Mouse (Mus musculus) brain, embryonic 14.5 days (tissue): ENCODE measurements at regions not wholly inside any gene's neighbourhood (a gene's known extent, or its start where the extent isn't known, plus 50 kb on each side); places are given as distances from the start of the nearest gene placed in this dataset.
A peak's percentile ranks its signal among the peaks of the same experiment; 100 is the strongest.

Experiments
- DNase-seq: peaks from one replicate; pipeline ENCODE4 v3.0.0-alpha.2; 2011; ENCODE audit warnings: low read depth
- CTCF ChIP-seq: fragments of 200-500 bp; IDR thresholded peaks from 2 replicates; pipeline ENCODE4 v1.5.1; 2012; ENCODE audit warnings: inconsistent platforms, mild to moderate bottlenecking, moderate library complexity, borderline replicate concordance; ENCODE audit not compliant: insufficient read depth, insufficient read length; ENCODE audit errors: extremely low read depth
- POLR2A ChIP-seq: fragments of 200-500 bp; IDR thresholded peaks from 2 replicates; pipeline ENCODE4 v1.6.1; 2012; ENCODE audit warnings: mild to moderate bottlenecking, inconsistent platforms, borderline replicate concordance; ENCODE audit not compliant: poor library complexity, insufficient read depth, insufficient read length, severe bottlenecking; ENCODE audit errors: extremely low read depth

DNA sequence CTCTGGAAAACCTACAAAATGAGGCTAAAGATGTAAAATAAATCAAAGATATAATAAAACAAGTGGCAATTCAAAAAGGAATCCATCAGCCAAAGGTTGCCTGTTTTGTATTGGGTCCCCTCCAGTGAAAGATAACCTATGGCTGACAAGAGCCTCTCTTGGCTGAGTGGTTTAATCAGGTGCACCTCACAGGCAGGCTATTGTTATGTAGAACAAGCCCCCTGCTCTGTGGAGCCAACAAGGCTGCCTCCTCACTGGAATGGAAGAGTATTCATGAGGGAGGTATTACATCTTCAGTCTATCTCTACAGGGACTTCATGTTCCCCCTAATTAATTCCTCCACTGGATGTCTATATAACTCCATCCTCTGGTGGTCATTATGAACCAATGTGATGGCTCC lies 437.1 kb upstream of the Gm10295 start:
- no peak for TF ChIP-seq CTCF
- no peak for TF ChIP-seq POLR2A
- DNase-seq: no peak

- TF ChIP-seq CTCF (no peak), POLR2A (no peak)
- no peak for DNase-seq
Observed at GRCm38 (mm10) chr7:71782496-71782895, 431.2 kb upstream of the Gm10295 start.

DNA sequence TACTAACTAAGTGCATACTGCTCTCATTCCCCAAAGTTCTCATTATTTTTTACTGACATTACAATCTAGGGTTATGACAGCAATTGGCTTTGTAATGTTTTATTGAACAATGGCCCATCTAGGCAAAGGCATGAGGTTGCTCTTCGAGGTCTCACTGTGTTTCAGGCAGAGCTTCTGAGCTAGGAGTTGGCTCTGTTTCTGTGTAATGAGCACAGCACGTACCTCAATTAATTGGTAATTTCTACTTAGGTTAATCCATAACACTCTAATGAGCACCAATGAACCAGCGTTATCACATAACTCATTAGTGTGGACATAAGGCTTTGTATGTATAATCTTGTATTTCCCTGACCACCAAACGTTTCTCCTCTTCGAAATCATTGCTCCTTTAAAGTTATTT lies 398.6 kb upstream of the Gm10295 start:
- TF ChIP-seq CTCF (no peak), POLR2A (no peak)

GRCm38 (mm10) chr7:71746118-71746897 lies 395.0 kb upstream of the Gm10295 start:
- TF ChIP-seq CTCF (no peak), POLR2A (no peak)
- peak; percentile 64 for DNase-seq

More for the DNA sequence above, 398.6 kb upstream of the Gm10295 start:
- DNase-seq: no peak

- no peak for DNase-seq
- TF ChIP-seq CTCF: no peak
- no peak for TF ChIP-seq POLR2A
Observed at GRCm38 (mm10) chr7:71728509-71728908, 377.2 kb upstream of the Gm10295 start.

DNA sequence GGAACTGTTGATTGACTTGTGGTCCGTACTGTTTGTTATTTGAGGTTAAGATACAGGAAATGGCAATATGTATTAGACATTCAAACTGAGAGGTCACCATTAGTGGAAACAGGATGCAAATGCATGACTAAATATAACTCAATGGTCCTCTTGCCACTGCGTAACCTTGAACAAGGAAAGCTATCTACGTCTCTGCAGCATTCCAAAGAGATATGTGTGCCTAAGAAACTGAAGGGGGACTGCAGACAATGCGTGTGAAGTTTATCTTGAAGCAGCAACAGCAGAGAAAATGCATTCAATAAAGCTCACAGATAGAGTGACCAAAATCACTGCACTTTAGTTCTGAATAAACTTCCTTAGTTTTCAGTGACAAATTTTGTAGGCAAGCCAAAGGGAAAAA lies 356.9 kb upstream of the Gm10295 start:
- no peak for TF ChIP-seq POLR2A
- TF ChIP-seq CTCF: no peak
- no peak for DNase-seq

DNA sequence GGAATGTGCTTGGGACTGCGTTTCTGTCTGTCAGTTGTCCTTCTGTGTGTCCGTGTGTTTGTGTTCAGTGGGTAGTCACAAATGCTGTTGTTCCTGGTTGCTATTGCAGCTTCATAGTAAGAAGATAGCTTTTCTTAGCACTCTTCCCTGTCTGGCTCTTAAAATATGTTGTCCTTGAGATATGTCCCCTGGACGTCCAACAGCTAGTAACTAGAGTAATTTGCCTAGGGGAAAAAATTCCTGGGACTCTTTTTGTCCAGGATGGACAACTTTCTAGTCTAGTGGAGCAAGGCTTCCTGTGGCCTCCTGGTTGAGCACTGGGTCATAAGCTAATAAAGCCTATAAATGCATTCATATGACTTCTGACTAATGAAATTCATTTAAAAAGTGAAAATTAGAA lies 354.9 kb upstream of the Gm10295 start:
- no peak for DNase-seq

GRCm38 (mm10) chr7:71705426-71706050 lies 354.3 kb upstream of the Gm10295 start:
- peak; percentile 69 for DNase-seq
- TF ChIP-seq POLR2A: peak; percentile 24; the same call in 1 of the 2 replicates
- TF ChIP-seq CTCF: no peak

More for the DNA sequence above, 354.9 kb upstream of the Gm10295 start:
- TF ChIP-seq CTCF (no peak), POLR2A (no peak)

DNA sequence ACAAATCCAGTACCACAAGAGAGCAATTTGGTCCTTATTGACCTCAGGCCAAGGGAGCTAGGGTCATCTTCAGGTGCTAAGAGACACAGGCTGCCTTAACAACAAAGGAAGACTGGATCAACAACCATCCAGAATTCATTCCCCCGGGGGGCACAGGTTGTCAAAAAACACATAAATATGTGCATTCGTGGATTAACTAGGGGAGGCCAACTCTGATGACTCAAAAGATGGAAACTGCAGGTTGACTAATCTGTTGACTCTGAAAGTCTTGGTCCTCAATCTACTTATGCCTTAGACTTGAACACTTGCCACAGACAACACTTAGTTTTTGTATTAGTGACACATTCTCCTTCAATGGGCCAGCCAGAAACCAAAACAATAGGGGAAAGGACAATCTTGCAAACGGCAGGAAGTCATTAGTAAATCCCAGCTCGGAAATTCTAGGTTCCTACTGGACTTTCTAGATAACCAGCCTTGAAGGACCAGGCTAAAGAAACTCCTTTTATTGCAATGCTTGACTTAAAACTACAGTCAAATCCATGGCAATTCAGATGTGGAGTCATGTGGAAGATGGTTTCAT lies 353.5 kb upstream of the Gm10295 start:
- TF ChIP-seq CTCF: no peak
- no peak for TF ChIP-seq POLR2A
- DNase-seq: no peak
